ENCODE assay signal across 42 mouse cellular contexts in genomic region chr9:114387086-114387485, GRCm38 (mm10). TPM values are rescaled to one million over a fixed set of nuclear protein-coding genes. Genes with fewer than 3 reads are reported as not detected.
"Had no signal": no experiment of that assay in that cellular context is flagged by ENCODE, and none has a peak within 500 bp of the region (broad histone marks: within the 10 kb centered on the region; RNA-seq: fewer than 3 reads in every experiment).

No protein-coding gene starts in this region.

- DNase-seq: gastrocnemius, adult 2 months; gastrocnemius, postnatal 10 days; gastrocnemius, postnatal 25 days; heart, adult 18-20 months; heart, postnatal 10 days; heart, postnatal 4 days; kidney, adult 18-20 months; kidney, adult 8-10 months; kidney, postnatal 10 days; kidney, postnatal 36 days; layer of hippocampus, adult 9-11 months; layer of hippocampus, postnatal 36 days; left cerebral cortex, postnatal 4 days had no signal

RNA-seq across cellular contexts. Expression of gene Bcl2a1c, which starts 57.2 kb away (rescaled TPM):
- total RNA-seq: gastrocnemius, adult 2 months; gastrocnemius, postnatal 10 days; gastrocnemius, postnatal 25 days; gastrocnemius, postnatal 4 days; granulocyte monocyte progenitor cell, adult 5-6 weeks; heart, adult 18-20 months; heart, adult 8-10 months; heart, postnatal 10 days; heart, postnatal 25 days; heart, postnatal 4 days; layer of hippocampus, adult 18-20 months; layer of hippocampus, adult 8-10 months; layer of hippocampus, postnatal 14 days; layer of hippocampus, postnatal 36 days; left cerebral cortex, adult 18-20 months; left cerebral cortex, postnatal 10 days; left cerebral cortex, postnatal 25 days; left cerebral cortex, postnatal 4 days; liver, adult 2 months had no signal
- polyA plus RNA-seq: heart, embryonic 12.5 days; heart, embryonic 14.5 days; heart, embryonic 16.5 days; hindbrain, embryonic 10.5 days; hindbrain, embryonic 12.5 days; hindbrain, embryonic 14.5 days; hindbrain, embryonic 16.5 days; intestine, embryonic 15.5 days; intestine, postnatal 0 days; kidney, embryonic 14.5 days; kidney, embryonic 16.5 days; large intestine, adult 2 months; limb, embryonic 11.5 days; limb, embryonic 13.5 days; limb, embryonic 15.5 days; liver, adult 2 months; liver, embryonic 12.5 days; liver, embryonic 14.5 days; liver, embryonic 16.5 days had no signal
